Mouse (Mus musculus) layer of hippocampus, adult 9-11 months (tissue): Measurements from ENCODE around the gene Fam180a.
"Not testable (repeated sequence)": the region's sequence is repeated elsewhere in the genome, so short reads cannot be mapped to it uniquely, and the experiment has no call there.

Source experiments
- DNase-seq: peaks from one replicate; pipeline ENCODE4 v3.0.0; 2022

Gene Fam180a

GRCm38 (mm10) chr6:35326111-35326515, at the start of gene Fam180a:
Gene Fam180a (minus strand): TSS chr6:35326141.
- DNase-seq = peak; percentile 33

- DNase-seq = no peak
These were observed 48.1 kb upstream of the Fam180a start for GRCm38 (mm10) chr6:35374052-35374451.

- no peak for DNase-seq
These were observed 44.4 kb upstream of the Fam180a start for GRCm38 (mm10) chr6:35370356-35370755.

- DNase-seq = not testable (repeated sequence)
These were observed 43.8 kb upstream of the Fam180a start for GRCm38 (mm10) chr6:35369578-35370282.

- no peak for DNase-seq
These were observed 36.7 kb upstream of the Fam180a start for GRCm38 (mm10) chr6:35362596-35362995.

- DNase-seq = no peak
These were observed 29.4 kb upstream of the Fam180a start for GRCm38 (mm10) chr6:35355320-35355719.

- peak; percentile 36 for DNase-seq
These were observed 28.7 kb upstream of the Fam180a start for GRCm38 (mm10) chr6:35354622-35354998.

- DNase-seq = no peak
These were observed 28.1 kb upstream of the Fam180a start for GRCm38 (mm10) chr6:35353846-35354621.

- DNase-seq = no peak
These were observed 27.5 kb upstream of the Fam180a start for GRCm38 (mm10) chr6:35353416-35353815.

- DNase-seq = no peak
These were observed 26.9 kb upstream of the Fam180a start for GRCm38 (mm10) chr6:35352867-35353266.

- DNase-seq = no peak
These were observed 25.9 kb upstream of the Fam180a start for GRCm38 (mm10) chr6:35351826-35352225.

GRCm38 (mm10) chr6:35349784-35350183, 23.8 kb upstream of the Fam180a start:
- no peak for DNase-seq

- DNase-seq = no peak
These were observed 12.7 kb upstream of the Fam180a start for GRCm38 (mm10) chr6:35338640-35339039.

- DNase-seq = no peak
These were observed 11.9 kb upstream of the Fam180a start for GRCm38 (mm10) chr6:35337836-35338235.

- no peak for DNase-seq
These were observed 9.5 kb upstream of the Fam180a start for GRCm38 (mm10) chr6:35335452-35335851.

- no peak for DNase-seq
These were observed 8.3 kb upstream of the Fam180a start for GRCm38 (mm10) chr6:35334278-35334677.

GRCm38 (mm10) chr6:35333632-35334031, 7.7 kb upstream of the Fam180a start:
- DNase-seq = no peak

- DNase-seq = no peak
These were observed 4.9 kb upstream of the Fam180a start for GRCm38 (mm10) chr6:35330834-35331233.

GRCm38 (mm10) chr6:35329956-35330355, 4.0 kb upstream of the Fam180a start:
- no peak for DNase-seq

- no peak for DNase-seq
These were observed 1.6 kb downstream of the Fam180a start for GRCm38 (mm10) chr6:35324306-35324705.

GRCm38 (mm10) chr6:35323046-35323445, 2.9 kb downstream of the Fam180a start:
- no peak for DNase-seq

- DNase-seq = no peak
These were observed 4.8 kb downstream of the Fam180a start for GRCm38 (mm10) chr6:35321105-35321504.

GRCm38 (mm10) chr6:35319850-35320249, 6.1 kb downstream of the Fam180a start:
- no peak for DNase-seq

GRCm38 (mm10) chr6:35313520-35313919, 12.4 kb downstream of the Fam180a start:
- no peak for DNase-seq
